Mouse (Mus musculus) heart, embryonic 14.5 days (tissue): Measurements from ENCODE around the gene Itpk1. TPM values are rescaled to one million over a fixed set of nuclear protein-coding genes. Genes with fewer than 3 reads are reported as not detected.
A peak's percentile ranks its signal among the peaks of the same experiment; 100 is the strongest.

Experiments used
- microRNA counts: library from miRNA; unstranded; fragments of <30 nt; microRNA quantifications from one replicate; lab custom pipeline; 2016
- microRNA-seq: library from miRNA; unstranded; fragments of <30 nt; microRNA quantifications from one replicate; pipeline ENCODE4, GENCODE M21; 2016
- polyA plus RNA-seq: library from polyadenylated mRNA; unstranded; fragments of >200 nt; fragmentation: Nextera tagmentation; extraction: Ambion mirVana; gene quantifications from 2 replicates; pipeline ENCODE4 v1.2.1, GENCODE M21; 2014

Itpk1 gene
- polyA plus RNA-seq, 1 experiment from 2014 or later, result 4.2 TPM

MicroRNAs within 50 kb of the gene (microRNA counts, 519-probe panel; counts per million panel counts)
- microRNA mmu-miR-1936 (lab: Ali Mortazavi, UCI), result 322 counts per million, percentile 70 among the panel's probes with 10 or more counts

Small RNA genes within 50 kb of the gene (microRNA-seq; reads per million reads assigned to microRNA genes)
- not detected for gene Mir1936

Other genes with a start within 250 kb of the Itpk1 start
- 27.2 and 28.6 TPM in 2 replicates for gene Golga5, start 235.8 kb downstream of the Itpk1 start, polyA plus RNA-seq
- gene Chga, start 150.0 kb downstream of the Itpk1 start, polyA plus RNA-seq, result 0.30 and 0.34 TPM in 2 replicates
- 14.3 and 17.2 TPM in 2 replicates for gene Moap1, start 38.7 kb upstream of the Itpk1 start, polyA plus RNA-seq
- 7.6 TPM in 2 replicates for gene Tmem251, start 38.8 kb upstream of the Itpk1 start, polyA plus RNA-seq
- not detected in 2 replicates for gene Gm28051, start 52.8 kb upstream of the Itpk1 start, polyA plus RNA-seq
- 22.9 and 26.5 TPM in 2 replicates for gene Gon7, start 52.9 kb upstream of the Itpk1 start, polyA plus RNA-seq
- 33.8 and 35.0 TPM in 2 replicates for gene Ubr7, start 53.0 kb upstream of the Itpk1 start, polyA plus RNA-seq
- gene Gm20604, start 53.7 kb upstream of the Itpk1 start, polyA plus RNA-seq, result 16.8 and 17.3 TPM in 2 replicates
- 16.0 and 16.4 TPM in 2 replicates for gene Btbd7, start 173.5 kb upstream of the Itpk1 start, polyA plus RNA-seq
- not detected in 2 replicates for gene Cox8c, start 194.4 kb upstream of the Itpk1 start, polyA plus RNA-seq
- 0.07 and 0.34 TPM in 2 replicates for gene Unc79, start 243.9 kb upstream of the Itpk1 start, polyA plus RNA-seq